Mouse (Mus musculus) cortical plate, adult 2 months (tissue): ENCODE data around the gene Wdpcp.

Source experiments
- CTCF ChIP-seq: fragments of 200-500 bp; IDR thresholded peaks from 2 replicates; pipeline ENCODE4 v1.5.1; 2011; ENCODE audit warnings: mild to moderate bottlenecking, control low read depth, low read length; ENCODE audit not compliant: insufficient read depth; ENCODE audit errors: extremely low read depth
- POLR2A ChIP-seq: fragments of 200-500 bp; IDR thresholded peaks from 2 replicates; pipeline ENCODE4 v1.6.1; 2011; ENCODE audit warnings: mild to moderate bottlenecking, low read length, control low read depth; ENCODE audit not compliant: insufficient read depth; ENCODE audit errors: extremely low read depth

DNA sequence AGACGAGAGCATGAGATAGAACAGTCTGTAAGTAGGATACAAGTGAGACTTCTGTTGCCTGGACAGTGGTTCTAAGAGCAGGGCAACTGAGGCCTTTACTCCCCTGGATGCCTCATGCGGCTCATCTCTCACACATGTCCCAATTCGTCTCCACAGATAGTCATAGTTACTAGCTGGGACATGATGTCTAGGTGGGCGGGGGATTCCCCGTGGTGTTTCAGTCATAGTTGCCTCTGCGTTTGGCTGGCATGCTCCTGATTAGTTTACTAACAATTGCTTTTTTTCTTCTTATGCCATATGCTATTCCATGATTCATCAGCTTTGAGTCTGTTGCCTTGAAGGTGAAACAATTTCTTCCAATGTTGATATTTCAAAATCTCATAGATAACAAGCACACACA, 116.4 kb downstream of the Wdpcp start:
- TF ChIP-seq POLR2A (no peak), CTCF (no peak)
